Mouse (Mus musculus): ENCODE data around the gene Arhgap22.

Arhgap22 gene

GRCm38 (mm10) chr14:33335733-33336132 lies 121.9 kb downstream of the Arhgap22 start:
- DNase-seq: no peak

GRCm38 (mm10) chr14:33338684-33339083 lies 124.9 kb downstream of the Arhgap22 start:
- no peak for DNase-seq

GRCm38 (mm10) chr14:33343131-33343725 lies 129.4 kb downstream of the Arhgap22 start:
- peak; percentile 74 for DNase-seq

- no peak for DNase-seq
These were observed 132.7 kb downstream of the Arhgap22 start for GRCm38 (mm10) chr14:33346546-33346945.

- no peak for DNase-seq
These were observed 133.9 kb downstream of the Arhgap22 start for GRCm38 (mm10) chr14:33347738-33348137.

GRCm38 (mm10) chr14:33348146-33348545 lies 134.3 kb downstream of the Arhgap22 start:
- DNase-seq: no peak

- DNase-seq: no peak
These were observed 137.2 kb downstream of the Arhgap22 start for GRCm38 (mm10) chr14:33351019-33351418.

- no peak for DNase-seq
These were observed 138.3 kb downstream of the Arhgap22 start for GRCm38 (mm10) chr14:33351984-33352722.

- no peak for DNase-seq
These were observed 139.1 kb downstream of the Arhgap22 start for GRCm38 (mm10) chr14:33352890-33353289.

- DNase-seq: no peak
These were observed 141.4 kb downstream of the Arhgap22 start for GRCm38 (mm10) chr14:33355276-33355675.

- no peak for DNase-seq
These were observed 144.0 kb downstream of the Arhgap22 start for GRCm38 (mm10) chr14:33357600-33358368.

- DNase-seq: no peak
These were observed 145.1 kb downstream of the Arhgap22 start for GRCm38 (mm10) chr14:33358891-33359290.

- no peak for DNase-seq
These were observed 147.7 kb downstream of the Arhgap22 start for GRCm38 (mm10) chr14:33361546-33361945.

GRCm38 (mm10) chr14:33362122-33362521 lies 148.3 kb downstream of the Arhgap22 start:
- no peak for DNase-seq

- no peak for DNase-seq
These were observed 149.0 kb downstream of the Arhgap22 start for GRCm38 (mm10) chr14:33362807-33363206.

- DNase-seq: no peak
These were observed 149.8 kb downstream of the Arhgap22 start for GRCm38 (mm10) chr14:33363611-33364010.

GRCm38 (mm10) chr14:33364061-33364460 lies 150.2 kb downstream of the Arhgap22 start:
- DNase-seq: no peak

GRCm38 (mm10) chr14:33366891-33367777 lies 153.3 kb downstream of the Arhgap22 start:
- DNase-seq: no peak

- DNase-seq: peak; percentile 64
These were observed 155.5 kb downstream of the Arhgap22 start for GRCm38 (mm10) chr14:33369375-33369774.

- DNase-seq: no peak
These were observed 156.2 kb downstream of the Arhgap22 start for GRCm38 (mm10) chr14:33370056-33370455.

GRCm38 (mm10) chr14:33371248-33371647 lies 157.4 kb downstream of the Arhgap22 start:
- DNase-seq: peak; percentile 69

GRCm38 (mm10) chr14:33373271-33373670 lies 159.4 kb downstream of the Arhgap22 start:
- no peak for DNase-seq

GRCm38 (mm10) chr14:33374089-33374488 lies 160.3 kb downstream of the Arhgap22 start:
- DNase-seq: no peak
